Mouse (Mus musculus) kidney, adult 2 months (tissue): ENCODE data around the gene Gpr18.

Experiments used
- CTCF ChIP-seq: fragments of 200-500 bp; conservative IDR thresholded peaks from 2 replicates; pipeline ENCODE4 v1.5.1; 2011; ENCODE audit warnings: low read depth, mild to moderate bottlenecking, control low read depth, low read length, moderate library complexity, mixed read lengths; ENCODE audit not compliant: insufficient read depth, insufficient read length
- POLR2A ChIP-seq: fragments of 200-500 bp; IDR thresholded peaks from one replicate; pipeline ENCODE4 v1.6.1; 2011; ENCODE audit warnings: low read depth, low read length, control low read depth

- TF ChIP-seq CTCF (no peak), POLR2A (no peak)
Measured at GRCm38 (mm10) chr14:121897773-121898172, 17.8 kb downstream of the Gpr18 start.
